Mouse (Mus musculus): ENCODE results near the gene Adamts17. TPM values are rescaled to one million over a fixed set of nuclear protein-coding genes. Genes with fewer than 3 reads are reported as not detected.

Gene Adamts17
- polyA plus RNA-seq, 1 experiment from 2014 or later = 2.6 TPM

GRCm38 (mm10) chr7:67013211-67013895 is 173.8 kb downstream of the Adamts17 start:
- WGBS = 96% methylated on average over 12 of the region's 12 CpGs
- peaks cover 6% of the 10 kb centered on the region; the same call in 1 of the 2 replicates for H3K9me3 ChIP-seq (ENCODE audit: control insufficient read depth, low read length)
- ATAC-seq (ENCODE audit: low FRiP score, low TSS enrichment) = no peak

GRCm38 (mm10) chr7:67019937-67020336 is 180.4 kb downstream of the Adamts17 start:
- Histone ChIP-seq H3K9me3 (ENCODE audit: control insufficient read depth, low read length) (no peaks in the 10 kb centered on the region), H3K4me2 (ENCODE audit: low read length) (no peak overlapping the region), H3K4me3 (replicated peaks; ENCODE audit: low read depth, low read length) (no peak overlapping the region), H3K27me3 (ENCODE audit: control insufficient read depth, insufficient read depth, low read length) (no peaks in the 10 kb centered on the region), H3K9ac (replicated peaks; ENCODE audit: low read length) (no peak overlapping the region), H3K27ac (replicated peaks; ENCODE audit: low read depth, low read length) (no peak overlapping the region), H3K4me1 (ENCODE audit: control insufficient read depth, insufficient read depth, low read length) (no peaks in the 10 kb centered on the region), H3K36me3 (ENCODE audit: control insufficient read depth, insufficient read depth, low read length) (no peaks in the 10 kb centered on the region)
- 88% methylated on average over 3 of the region's 3 CpGs for WGBS
- ATAC-seq (ENCODE audit: low FRiP score, low TSS enrichment) (no peak), DNase-seq (no peak)

More at GRCm38 (mm10) chr7:67013211-67013895, 173.8 kb downstream of the Adamts17 start:
- Histone ChIP-seq H3K9ac (replicated peaks; ENCODE audit: low read length) (no peak overlapping the region), H3K4me2 (ENCODE audit: low read length) (no peak overlapping the region), H3K27me3 (ENCODE audit: control insufficient read depth, insufficient read depth, low read length) (no peaks in the 10 kb centered on the region), H3K4me1 (ENCODE audit: control insufficient read depth, insufficient read depth, low read length) (no peaks in the 10 kb centered on the region), H3K27ac (replicated peaks; ENCODE audit: low read depth, low read length) (no peak overlapping the region), H3K36me3 (ENCODE audit: control insufficient read depth, insufficient read depth, low read length) (no peaks in the 10 kb centered on the region), H3K4me3 (replicated peaks; ENCODE audit: low read depth, low read length) (no peak overlapping the region)
- no peak for DNase-seq

- no peaks in the 10 kb centered on the region for H3K36me3 ChIP-seq (ENCODE audit: control insufficient read depth, insufficient read depth, low read length)
- 89% methylated on average over 20 of the region's 20 CpGs for WGBS
- H3K27ac ChIP-seq (replicated peaks; ENCODE audit: low read depth, low read length) = no peak overlapping the region
- DNase-seq (no peak), ATAC-seq (ENCODE audit: low FRiP score, low TSS enrichment) (no peak)
- H3K27me3 ChIP-seq (ENCODE audit: control insufficient read depth, insufficient read depth, low read length) = no peaks in the 10 kb centered on the region
- H3K4me2 ChIP-seq (ENCODE audit: low read length) = no peak overlapping the region
- no peaks in the 10 kb centered on the region for H3K9me3 ChIP-seq (ENCODE audit: control insufficient read depth, low read length)
- H3K4me3 ChIP-seq (replicated peaks; ENCODE audit: low read depth, low read length) = no peak overlapping the region
- no peak overlapping the region for H3K9ac ChIP-seq (replicated peaks; ENCODE audit: low read length)
- H3K4me1 ChIP-seq (ENCODE audit: control insufficient read depth, insufficient read depth, low read length) = no peaks in the 10 kb centered on the region
Observed at GRCm38 (mm10) chr7:67026114-67027070, 186.9 kb downstream of the Adamts17 start.

GRCm38 (mm10) chr7:67027216-67027615 is 187.7 kb downstream of the Adamts17 start:
- H3K27ac ChIP-seq (replicated peaks; ENCODE audit: low read depth, low read length) = no peak overlapping the region
- H3K4me1 ChIP-seq (ENCODE audit: control insufficient read depth, insufficient read depth, low read length) = no peaks in the 10 kb centered on the region
- H3K36me3 ChIP-seq (ENCODE audit: control insufficient read depth, insufficient read depth, low read length) = no peaks in the 10 kb centered on the region
- WGBS = 92% methylated on average over 8 of the region's 8 CpGs
- H3K9me3 ChIP-seq (ENCODE audit: control insufficient read depth, low read length) = no peaks in the 10 kb centered on the region
- no peak overlapping the region for H3K4me2 ChIP-seq (ENCODE audit: low read length)
- H3K9ac ChIP-seq (replicated peaks; ENCODE audit: low read length) = no peak overlapping the region
- ATAC-seq (ENCODE audit: low FRiP score, low TSS enrichment) (no peak), DNase-seq (no peak)
- no peaks in the 10 kb centered on the region for H3K27me3 ChIP-seq (ENCODE audit: control insufficient read depth, insufficient read depth, low read length)
- H3K4me3 ChIP-seq (replicated peaks; ENCODE audit: low read depth, low read length) = no peak overlapping the region

GRCm38 (mm10) chr7:67027696-67028095 is 188.2 kb downstream of the Adamts17 start:
- H3K36me3 ChIP-seq (ENCODE audit: control insufficient read depth, insufficient read depth, low read length) = no peaks in the 10 kb centered on the region
- no peak for DNase-seq
- H3K4me2 ChIP-seq (ENCODE audit: low read length) = no peak overlapping the region
- no peaks in the 10 kb centered on the region for H3K9me3 ChIP-seq (ENCODE audit: control insufficient read depth, low read length)
- no peaks in the 10 kb centered on the region for H3K4me1 ChIP-seq (ENCODE audit: control insufficient read depth, insufficient read depth, low read length)
- no peak for ATAC-seq (ENCODE audit: low FRiP score, low TSS enrichment)
- no peak overlapping the region for H3K27ac ChIP-seq (replicated peaks; ENCODE audit: low read depth, low read length)
- H3K4me3 ChIP-seq (replicated peaks; ENCODE audit: low read depth, low read length) = no peak overlapping the region
- no peak overlapping the region for H3K9ac ChIP-seq (replicated peaks; ENCODE audit: low read length)
- H3K27me3 ChIP-seq (ENCODE audit: control insufficient read depth, insufficient read depth, low read length) = no peaks in the 10 kb centered on the region
- 95% methylated on average over 5 of the region's 5 CpGs for WGBS

GRCm38 (mm10) chr7:67028902-67029301 is 189.4 kb downstream of the Adamts17 start:
- no peak overlapping the region for H3K4me2 ChIP-seq (ENCODE audit: low read length)
- no peaks in the 10 kb centered on the region for H3K9me3 ChIP-seq (ENCODE audit: control insufficient read depth, low read length)
- H3K9ac ChIP-seq (replicated peaks; ENCODE audit: low read length) = no peak overlapping the region
- no peaks in the 10 kb centered on the region for H3K27me3 ChIP-seq (ENCODE audit: control insufficient read depth, insufficient read depth, low read length)
- WGBS = 85% methylated on average over 4 of the region's 4 CpGs
- ATAC-seq (ENCODE audit: low FRiP score, low TSS enrichment) (no peak), DNase-seq (no peak)
- H3K4me1 ChIP-seq (ENCODE audit: control insufficient read depth, insufficient read depth, low read length) = no peaks in the 10 kb centered on the region
- H3K4me3 ChIP-seq (replicated peaks; ENCODE audit: low read depth, low read length) = no peak overlapping the region
- H3K27ac ChIP-seq (replicated peaks; ENCODE audit: low read depth, low read length) = no peak overlapping the region
- H3K36me3 ChIP-seq (ENCODE audit: control insufficient read depth, insufficient read depth, low read length) = no peaks in the 10 kb centered on the region

GRCm38 (mm10) chr7:67029481-67029880 is 189.9 kb downstream of the Adamts17 start:
- H3K36me3 ChIP-seq (ENCODE audit: control insufficient read depth, insufficient read depth, low read length) = no peaks in the 10 kb centered on the region
- ATAC-seq (ENCODE audit: low FRiP score, low TSS enrichment) (no peak), DNase-seq (no peak)
- H3K4me3 ChIP-seq (replicated peaks; ENCODE audit: low read depth, low read length) = no peak overlapping the region
- no peaks in the 10 kb centered on the region for H3K27me3 ChIP-seq (ENCODE audit: control insufficient read depth, insufficient read depth, low read length)
- H3K9me3 ChIP-seq (ENCODE audit: control insufficient read depth, low read length) = no peaks in the 10 kb centered on the region
- H3K27ac ChIP-seq (replicated peaks; ENCODE audit: low read depth, low read length) = no peak overlapping the region
- no peak overlapping the region for H3K9ac ChIP-seq (replicated peaks; ENCODE audit: low read length)
- no peak overlapping the region for H3K4me2 ChIP-seq (ENCODE audit: low read length)
- no peaks in the 10 kb centered on the region for H3K4me1 ChIP-seq (ENCODE audit: control insufficient read depth, insufficient read depth, low read length)
- WGBS = 95% methylated on average over 14 of the region's 14 CpGs

- ATAC-seq (ENCODE audit: low FRiP score, low TSS enrichment) = no peak
- Histone ChIP-seq H3K4me2 (ENCODE audit: low read length) (no peak overlapping the region), H3K27me3 (ENCODE audit: control insufficient read depth, insufficient read depth, low read length) (no peaks in the 10 kb centered on the region), H3K4me1 (ENCODE audit: control insufficient read depth, insufficient read depth, low read length) (no peaks in the 10 kb centered on the region), H3K9ac (replicated peaks; ENCODE audit: low read length) (no peak overlapping the region), H3K4me3 (replicated peaks; ENCODE audit: low read depth, low read length) (no peak overlapping the region), H3K36me3 (ENCODE audit: control insufficient read depth, insufficient read depth, low read length) (no peaks in the 10 kb centered on the region), H3K27ac (replicated peaks; ENCODE audit: low read depth, low read length) (no peak overlapping the region), H3K9me3 (ENCODE audit: control insufficient read depth, low read length) (no peaks in the 10 kb centered on the region)
- DNase-seq = no peak
- WGBS = 86% methylated on average over 2 of the region's 2 CpGs
Observed at GRCm38 (mm10) chr7:67031284-67031683, 191.7 kb downstream of the Adamts17 start.
